Mouse (Mus musculus): ENCODE results near the gene Rbm38. TPM values are rescaled to one million over a fixed set of nuclear protein-coding genes. Genes with fewer than 3 reads are reported as not detected.

The Rbm38 gene
- polyA plus RNA-seq, 1 experiment from 2014 or later: 350 TPM

DNA sequence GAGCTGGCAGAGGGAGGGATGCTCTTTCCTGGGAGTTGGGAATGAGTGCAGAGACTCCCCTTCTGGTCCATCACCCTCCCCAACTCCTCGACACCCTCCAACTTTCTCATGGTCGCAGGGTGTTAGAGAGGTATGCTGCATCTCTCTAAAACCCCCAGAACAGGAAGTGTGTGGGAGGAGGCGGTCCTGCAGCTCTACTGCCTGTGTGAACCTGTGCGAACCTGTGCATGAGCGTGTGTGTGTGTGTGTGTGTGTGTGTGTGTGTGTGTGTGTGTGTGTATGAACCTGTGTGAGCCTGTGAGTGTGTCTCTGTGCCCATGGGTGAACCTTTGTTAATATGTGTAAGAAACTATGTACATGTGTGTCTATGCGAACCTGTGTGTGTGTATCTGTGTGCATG is 33.5 kb downstream of the Rbm38 start:
- Histone ChIP-seq H3K36me3 (ENCODE audit: control insufficient read depth, insufficient read depth) (no peaks in the 10 kb centered on the region), H3K27ac (ENCODE audit: low read length) (no peak overlapping the region), H3K4me2 (ENCODE audit: low read depth, low read length) (no peak overlapping the region), H3K9ac (ENCODE audit: low read depth, low read length) (no peak overlapping the region), H3K27me3 (ENCODE audit: control insufficient read depth, insufficient read depth, low read depth, low read length) (no peaks in the 10 kb centered on the region), H3K9me3 (replicated peaks; ENCODE audit: control insufficient read depth, low read length) (no peaks in the 10 kb centered on the region), H3K4me1 (ENCODE audit: control insufficient read depth, low read depth, low read length) (peaks cover 41% of the 10 kb centered on the region), H3K4me3 (ENCODE audit: low read depth, low read length) (no peak overlapping the region)
- ATAC-seq (ENCODE audit: low read depth): no peak
- 51% methylated on average over 6 of the region's 6 CpGs for WGBS (ENCODE audit: insufficient replicate concordance)

DNA sequence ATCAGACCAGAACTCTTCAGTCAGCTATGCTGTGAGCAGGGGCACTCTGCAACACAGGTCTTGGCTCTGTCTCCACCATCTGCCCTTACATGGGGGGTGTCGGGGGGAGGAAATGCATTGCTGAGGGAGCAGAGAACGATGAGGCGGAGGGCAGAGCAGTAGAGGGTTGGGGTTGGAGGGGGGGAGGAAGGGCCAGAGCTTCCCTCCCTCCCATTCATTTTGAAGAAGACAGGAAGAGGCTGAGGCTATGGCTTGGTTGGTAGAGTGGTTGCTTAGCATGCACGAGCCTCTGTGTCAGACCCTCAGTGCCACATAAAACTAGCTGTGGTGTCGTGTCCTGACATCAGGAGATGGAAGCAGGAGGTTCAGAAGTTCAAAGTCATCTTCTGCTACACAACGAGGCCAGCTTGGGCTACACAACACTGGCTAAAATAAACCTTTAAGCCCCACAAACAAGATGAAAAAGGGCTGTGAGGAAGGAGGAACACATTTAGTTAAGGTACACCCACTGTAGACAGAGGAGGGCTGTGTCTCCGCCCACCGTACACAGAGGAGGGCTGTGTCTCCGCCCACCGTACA is 36.1 kb downstream of the Rbm38 start:
- H3K4me3 ChIP-seq (ENCODE audit: low read depth, low read length): no peak overlapping the region
- peaks cover 36% of the 10 kb centered on the region for H3K4me1 ChIP-seq (ENCODE audit: control insufficient read depth, low read depth, low read length)
- no peaks in the 10 kb centered on the region for H3K27me3 ChIP-seq (ENCODE audit: control insufficient read depth, insufficient read depth, low read depth, low read length)
- 29% methylated on average over 10 of the region's 10 CpGs for WGBS (ENCODE audit: insufficient replicate concordance)
- no peaks in the 10 kb centered on the region for H3K36me3 ChIP-seq (ENCODE audit: control insufficient read depth, insufficient read depth)
- ATAC-seq (ENCODE audit: low read depth): no peak
- peak overlapping the region; percentile 27; the same call in 1 of the 2 replicates for H3K27ac ChIP-seq (ENCODE audit: low read length)
- 0 out of 2 replicates have a peak overlapping the region, but pooled peaks have one; percentile 15 for H3K4me2 ChIP-seq (ENCODE audit: low read depth, low read length)
- H3K9me3 ChIP-seq (replicated peaks; ENCODE audit: control insufficient read depth, low read length): no peaks in the 10 kb centered on the region
- H3K9ac ChIP-seq (ENCODE audit: low read depth, low read length): no peak overlapping the region

DNA sequence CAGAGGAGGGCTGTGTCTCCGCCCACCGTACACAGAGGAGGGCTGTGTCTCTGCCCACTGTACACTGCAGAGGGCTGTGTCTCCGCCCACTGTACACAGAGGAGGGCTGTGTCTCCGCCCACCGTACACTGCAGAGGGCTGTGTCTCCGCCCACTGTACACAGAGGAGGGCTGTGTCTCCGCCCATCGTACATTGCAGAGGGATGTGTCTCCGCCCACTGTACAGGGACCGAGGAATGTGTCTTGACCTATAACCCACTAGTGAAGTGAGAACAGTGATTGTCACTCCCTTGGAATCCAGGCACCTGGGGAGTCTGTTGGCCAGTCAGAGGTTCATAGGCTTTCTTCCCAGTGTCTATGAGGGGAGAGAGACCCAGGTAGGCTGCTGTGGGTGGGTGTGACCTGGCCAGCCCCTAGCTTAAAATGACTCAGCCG is 36.6 kb downstream of the Rbm38 start:
- Histone ChIP-seq H3K27ac (ENCODE audit: low read length) (peak overlapping the region; percentile 10; the same call in 1 of the 2 replicates), H3K4me1 (ENCODE audit: control insufficient read depth, low read depth, low read length) (peaks cover 37% of the 10 kb centered on the region)
- peak; percentile 83 for ATAC-seq (ENCODE audit: low read depth)

DNA sequence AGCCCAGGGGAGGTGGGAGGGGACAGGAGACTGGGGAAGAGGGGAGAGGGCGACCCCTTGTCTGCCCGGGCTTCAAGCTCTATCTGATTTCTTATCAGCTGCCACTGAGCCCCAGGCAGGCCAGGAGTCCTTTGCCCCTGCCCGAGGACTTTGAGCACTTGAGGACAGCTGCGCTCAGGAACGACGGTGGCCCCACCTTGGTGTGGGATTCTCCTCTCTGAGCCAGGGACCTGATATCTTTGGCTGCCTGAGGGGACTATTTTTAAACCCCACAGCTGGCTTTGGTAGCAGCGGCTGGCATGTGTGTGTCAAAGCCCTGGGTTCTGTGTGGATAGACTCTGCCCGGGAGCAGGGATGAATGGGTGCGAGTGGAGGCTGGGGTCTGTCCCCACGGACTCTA is 37.3 kb downstream of the Rbm38 start:
- H3K27ac ChIP-seq (ENCODE audit: low read length): no peak overlapping the region
- no peaks in the 10 kb centered on the region for H3K27me3 ChIP-seq (ENCODE audit: control insufficient read depth, insufficient read depth, low read depth, low read length)
- no peak overlapping the region for H3K4me3 ChIP-seq (ENCODE audit: low read depth, low read length)
- ATAC-seq (ENCODE audit: low read depth): no peak
- peaks cover 39% of the 10 kb centered on the region for H3K4me1 ChIP-seq (ENCODE audit: control insufficient read depth, low read depth, low read length)
- no peak overlapping the region for H3K4me2 ChIP-seq (ENCODE audit: low read depth, low read length)
- H3K9ac ChIP-seq (ENCODE audit: low read depth, low read length): no peak overlapping the region
- no peaks in the 10 kb centered on the region for H3K36me3 ChIP-seq (ENCODE audit: control insufficient read depth, insufficient read depth)
- no peaks in the 10 kb centered on the region for H3K9me3 ChIP-seq (replicated peaks; ENCODE audit: control insufficient read depth, low read length)
- 27% methylated on average over 10 of the region's 10 CpGs for WGBS (ENCODE audit: insufficient replicate concordance)

More for the DNA sequence above, 36.6 kb downstream of the Rbm38 start:
- no peak overlapping the region for H3K4me2 ChIP-seq (ENCODE audit: low read depth, low read length)
- no peaks in the 10 kb centered on the region for H3K9me3 ChIP-seq (replicated peaks; ENCODE audit: control insufficient read depth, low read length)
- H3K36me3 ChIP-seq (ENCODE audit: control insufficient read depth, insufficient read depth): no peaks in the 10 kb centered on the region
- no peak overlapping the region for H3K9ac ChIP-seq (ENCODE audit: low read depth, low read length)
- no peak overlapping the region for H3K4me3 ChIP-seq (ENCODE audit: low read depth, low read length)
- 22% methylated on average over 11 of the region's 11 CpGs for WGBS (ENCODE audit: insufficient replicate concordance)
- no peaks in the 10 kb centered on the region for H3K27me3 ChIP-seq (ENCODE audit: control insufficient read depth, insufficient read depth, low read depth, low read length)

DNA sequence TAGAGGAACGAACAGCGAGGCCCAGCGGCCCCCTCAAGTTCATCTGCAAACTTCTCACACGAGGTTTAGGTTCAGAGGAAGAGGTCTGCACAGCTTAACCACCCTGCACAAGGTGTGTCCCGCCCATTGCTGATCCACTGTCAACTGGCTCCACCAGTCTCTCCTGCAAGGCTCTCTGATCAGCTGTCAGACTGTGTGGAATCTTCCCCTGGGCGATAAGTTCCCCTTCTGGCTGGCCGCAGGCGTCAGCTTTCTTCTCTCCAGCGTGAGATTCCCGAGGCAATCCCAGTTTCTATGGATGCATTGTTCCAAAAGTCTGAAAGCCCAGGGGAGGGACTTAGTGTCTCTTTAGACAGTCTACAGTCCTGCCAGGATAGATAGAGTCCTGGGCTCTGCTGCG is 38.0 kb downstream of the Rbm38 start:
- no peak overlapping the region for H3K9ac ChIP-seq (ENCODE audit: low read depth, low read length)
- no peaks in the 10 kb centered on the region for H3K27me3 ChIP-seq (ENCODE audit: control insufficient read depth, insufficient read depth, low read depth, low read length)
- H3K4me1 ChIP-seq (ENCODE audit: control insufficient read depth, low read depth, low read length): peaks cover 40% of the 10 kb centered on the region
- WGBS (ENCODE audit: insufficient replicate concordance): 37% methylated on average over 11 of the region's 11 CpGs
- H3K4me2 ChIP-seq (ENCODE audit: low read depth, low read length): no peak overlapping the region
- no peaks in the 10 kb centered on the region for H3K36me3 ChIP-seq (ENCODE audit: control insufficient read depth, insufficient read depth)
- H3K4me3 ChIP-seq (ENCODE audit: low read depth, low read length): no peak overlapping the region
- no peak overlapping the region for H3K27ac ChIP-seq (ENCODE audit: low read length)
- no peaks in the 10 kb centered on the region for H3K9me3 ChIP-seq (replicated peaks; ENCODE audit: control insufficient read depth, low read length)
- ATAC-seq (ENCODE audit: low read depth): no peak

DNA sequence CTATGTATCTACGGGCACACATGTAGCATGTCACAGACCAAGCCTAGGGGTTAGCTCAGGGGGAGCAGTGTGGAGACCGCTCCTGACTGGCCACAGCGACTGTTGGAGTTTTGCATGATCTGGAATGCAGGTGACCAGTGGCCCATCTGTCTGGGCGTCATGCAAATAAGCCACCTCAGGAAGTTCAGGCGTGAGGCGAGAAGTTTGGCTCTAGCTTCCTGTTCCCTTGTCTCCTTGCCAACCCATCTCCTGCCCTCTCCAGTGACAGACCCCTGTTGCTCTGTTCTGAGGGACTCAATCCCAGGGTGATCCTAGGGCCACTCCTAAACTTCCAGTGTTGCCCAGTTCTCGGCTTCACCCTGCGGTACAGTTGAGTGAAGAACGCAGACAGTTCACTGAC is 40.2 kb downstream of the Rbm38 start:
- no peak overlapping the region for H3K9ac ChIP-seq (ENCODE audit: low read depth, low read length)
- WGBS (ENCODE audit: insufficient replicate concordance): 57% methylated on average over 9 of the region's 9 CpGs
- no peak overlapping the region for H3K4me2 ChIP-seq (ENCODE audit: low read depth, low read length)
- H3K4me1 ChIP-seq (ENCODE audit: control insufficient read depth, low read depth, low read length): peaks cover 40% of the 10 kb centered on the region
- peak overlapping the region; percentile 31 for H3K27ac ChIP-seq (ENCODE audit: low read length)
- ATAC-seq (ENCODE audit: low read depth): no peak
- no peak overlapping the region for H3K4me3 ChIP-seq (ENCODE audit: low read depth, low read length)
- H3K36me3 ChIP-seq (ENCODE audit: control insufficient read depth, insufficient read depth): no peaks in the 10 kb centered on the region
- H3K9me3 ChIP-seq (replicated peaks; ENCODE audit: control insufficient read depth, low read length): no peaks in the 10 kb centered on the region
- H3K27me3 ChIP-seq (ENCODE audit: control insufficient read depth, insufficient read depth, low read depth, low read length): no peaks in the 10 kb centered on the region

DNA sequence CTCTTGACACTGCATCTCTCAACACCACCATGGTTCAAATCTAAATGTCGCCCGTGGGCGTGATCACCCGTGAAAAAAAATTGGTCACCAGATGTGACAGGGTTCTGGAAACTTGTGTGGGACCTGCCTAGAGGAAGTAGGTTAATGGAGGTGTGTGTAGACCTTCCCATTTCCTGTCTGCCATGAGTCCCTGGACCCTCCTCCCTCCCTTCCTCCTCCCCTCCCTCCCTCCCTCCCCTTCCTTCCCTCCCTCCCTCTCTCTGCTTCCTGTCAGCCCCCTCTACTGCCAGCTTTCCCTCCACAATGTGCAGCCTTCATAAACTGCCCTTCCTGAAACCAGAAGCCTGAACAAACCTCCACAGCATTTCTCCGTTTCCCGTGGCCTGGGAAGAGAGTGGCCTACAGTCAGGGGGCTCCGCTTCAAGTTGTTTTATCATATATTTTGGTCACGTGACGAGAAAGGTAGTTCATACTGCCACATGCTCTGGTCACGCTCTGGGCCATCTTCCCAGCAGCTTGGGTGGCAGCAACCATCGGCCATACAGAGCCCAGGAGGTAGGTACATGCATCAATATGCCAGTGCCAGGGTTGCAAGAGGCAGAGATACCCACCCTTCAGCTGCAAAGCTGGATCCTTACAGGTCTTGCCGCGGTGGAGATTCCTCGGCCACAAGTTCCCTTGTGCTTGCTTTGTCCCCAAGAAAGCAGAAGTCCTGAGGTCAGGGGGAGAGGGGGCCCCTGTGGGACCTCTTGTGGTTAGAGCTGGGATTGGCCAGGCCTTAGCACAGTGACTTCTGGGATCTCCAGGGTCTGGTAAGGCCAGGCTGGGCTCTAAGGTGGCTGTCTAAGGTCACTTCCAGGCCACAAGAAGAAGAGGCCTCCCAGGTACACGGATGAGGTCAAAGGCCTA is 41.4 kb downstream of the Rbm38 start:
- WGBS (ENCODE audit: insufficient replicate concordance): 26% methylated on average over 15 of the region's 15 CpGs
- peak overlapping the region; percentile 21; the same call in 1 of the 2 replicates for H3K4me3 ChIP-seq (ENCODE audit: low read depth, low read length)

DNA sequence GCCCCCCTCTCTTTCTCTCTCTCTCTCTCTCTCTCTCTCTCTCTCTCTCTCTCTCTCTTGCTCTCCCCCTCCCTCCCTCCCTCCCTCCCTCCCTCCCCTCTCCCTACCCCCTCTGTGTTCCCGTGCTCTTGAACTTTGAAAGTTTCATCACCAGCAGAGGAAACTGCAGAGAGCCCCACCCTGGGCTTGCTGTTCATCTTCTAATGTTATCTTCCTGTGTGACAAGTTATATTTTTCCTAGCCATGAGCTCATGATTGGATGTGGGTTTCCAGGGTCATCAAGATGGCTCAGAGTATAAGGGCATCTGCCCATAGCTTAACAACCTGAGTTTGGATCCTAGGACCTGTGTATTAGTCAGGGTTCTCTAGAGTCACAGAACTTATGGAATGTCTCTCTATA is 42.9 kb downstream of the Rbm38 start:
- Histone ChIP-seq H3K9me3 (replicated peaks; ENCODE audit: control insufficient read depth, low read length) (no peaks in the 10 kb centered on the region), H3K27ac (ENCODE audit: low read length) (no peak overlapping the region), H3K9ac (ENCODE audit: low read depth, low read length) (no peak overlapping the region), H3K27me3 (ENCODE audit: control insufficient read depth, insufficient read depth, low read depth, low read length) (no peaks in the 10 kb centered on the region), H3K4me2 (ENCODE audit: low read depth, low read length) (no peak overlapping the region), H3K4me3 (ENCODE audit: low read depth, low read length) (no peak overlapping the region), H3K4me1 (ENCODE audit: control insufficient read depth, low read depth, low read length) (peaks cover 17% of the 10 kb centered on the region), H3K36me3 (ENCODE audit: control insufficient read depth, insufficient read depth) (no peaks in the 10 kb centered on the region)
- WGBS (ENCODE audit: insufficient replicate concordance): 17% methylated on average over 1 of the region's 1 CpGs
- no peak for ATAC-seq (ENCODE audit: low read depth)

More for the DNA sequence above, 41.4 kb downstream of the Rbm38 start:
- Histone ChIP-seq H3K36me3 (ENCODE audit: control insufficient read depth, insufficient read depth) (no peaks in the 10 kb centered on the region), H3K27ac (ENCODE audit: low read length) (peak overlapping the region; percentile 62), H3K9me3 (replicated peaks; ENCODE audit: control insufficient read depth, low read length) (no peaks in the 10 kb centered on the region), H3K4me2 (ENCODE audit: low read depth, low read length) (no peak overlapping the region), H3K27me3 (ENCODE audit: control insufficient read depth, insufficient read depth, low read depth, low read length) (no peaks in the 10 kb centered on the region), H3K4me1 (ENCODE audit: control insufficient read depth, low read depth, low read length) (peaks cover 32% of the 10 kb centered on the region), H3K9ac (ENCODE audit: low read depth, low read length) (peak overlapping the region; percentile 3; the same call in 1 of the 2 replicates)
- ATAC-seq (ENCODE audit: low read depth): peak; percentile 51

DNA sequence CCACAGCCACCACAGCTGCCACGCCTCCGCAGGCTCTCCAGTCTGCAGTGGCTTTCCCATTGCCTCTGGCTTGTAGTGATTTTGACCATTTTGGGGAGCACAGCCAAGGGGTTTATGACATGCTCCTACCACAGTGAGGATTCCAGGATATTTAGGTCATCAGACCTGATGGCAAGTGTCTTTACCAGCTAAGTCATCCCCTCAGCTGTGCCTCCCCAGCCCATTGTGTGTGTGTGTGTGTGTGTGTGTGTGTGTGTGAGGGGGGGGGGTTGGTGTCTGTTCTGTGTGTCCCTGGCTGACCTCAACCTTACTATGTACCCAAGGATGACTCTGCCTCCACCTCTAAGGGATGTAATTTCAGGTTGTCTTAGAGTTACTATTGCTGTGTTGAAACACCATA is 44.6 kb downstream of the Rbm38 start:
- WGBS (ENCODE audit: insufficient replicate concordance): 64% methylated on average over 2 of the region's 2 CpGs
- Histone ChIP-seq H3K4me2 (ENCODE audit: low read depth, low read length) (no peak overlapping the region), H3K4me1 (ENCODE audit: control insufficient read depth, low read depth, low read length) (peaks cover 15% of the 10 kb centered on the region), H3K9ac (ENCODE audit: low read depth, low read length) (no peak overlapping the region), H3K9me3 (replicated peaks; ENCODE audit: control insufficient read depth, low read length) (no peaks in the 10 kb centered on the region), H3K27me3 (ENCODE audit: control insufficient read depth, insufficient read depth, low read depth, low read length) (no peaks in the 10 kb centered on the region), H3K27ac (ENCODE audit: low read length) (no peak overlapping the region), H3K4me3 (ENCODE audit: low read depth, low read length) (no peak overlapping the region), H3K36me3 (ENCODE audit: control insufficient read depth, insufficient read depth) (no peaks in the 10 kb centered on the region)
- ATAC-seq (ENCODE audit: low read depth): no peak

Measured in liver, embryonic 16.5 days (tissue).